Mouse (Mus musculus) adrenal gland, postnatal 25 days (tissue): Measurements from ENCODE around the gene Ddx24. TPM values are rescaled to one million over a fixed set of nuclear protein-coding genes. Genes with fewer than 3 reads are reported as not detected.
"Not testable (repeated sequence)": the region's sequence is repeated elsewhere in the genome, so short reads cannot be mapped to it uniquely, and the experiment has no call there.

Experiments used
- DNase-seq: peaks from one replicate; pipeline ENCODE4 v3.0.0; 2021; ENCODE audit warnings: mixed read lengths
- long read RNA-seq: library from polyadenylated mRNA; stranded (forward); transcript quantifications from one replicate; pipeline ENCODE4 v2.0.0, GENCODE M21; 2021
- total RNA-seq: library from RNA; stranded (reverse); gene quantifications from 2 replicates; pipeline ENCODE4 v1.2.3, GENCODE M21; 2021

Gene Ddx24
- 109 TPM in 2 replicates for total RNA-seq
- long read RNA-seq, full-length matches to known transcripts, result 97 of 110 reads
- long read RNA-seq, partial matches to known transcripts, result 5 of 110 reads
- long read RNA-seq, other reads (novel, unspliced or antisense), result 8 of 110 reads

GRCm38 (mm10) chr12:103425729-103426470, at the start of gene Ddx24:
TSS of gene Ddx24 (minus strand) at chr12:103425830.
- DNase-seq, result peak; percentile 94

- no peak for DNase-seq
Observed at GRCm38 (mm10) chr12:103474481-103474880, 48.9 kb upstream of the Ddx24 start.

GRCm38 (mm10) chr12:103457140-103457539, 31.5 kb upstream of the Ddx24 start, which contains the start of gene Ifi27l2b:
TSS of gene Ifi27l2b (minus strand) at chr12:103457223.
- DNase-seq, result no peak

GRCm38 (mm10) chr12:103456727-103457126, 31.1 kb upstream of the Ddx24 start:
- DNase-seq, result not testable (repeated sequence)

GRCm38 (mm10) chr12:103453361-103453760, 27.7 kb upstream of the Ddx24 start:
- DNase-seq, result no peak

GRCm38 (mm10) chr12:103445060-103445459, 19.4 kb upstream of the Ddx24 start:
- no peak for DNase-seq

- not testable (repeated sequence) for DNase-seq
Observed at GRCm38 (mm10) chr12:103444261-103444660, 18.6 kb upstream of the Ddx24 start.

GRCm38 (mm10) chr12:103443524-103443923, 17.9 kb upstream of the Ddx24 start, which contains the start of gene Ifi27l2a:
TSS of gene Ifi27l2a (minus strand) at chr12:103443680.
- DNase-seq, result no peak

GRCm38 (mm10) chr12:103437601-103438000, 12.0 kb upstream of the Ddx24 start:
- no peak for DNase-seq

- no peak for DNase-seq
Observed at GRCm38 (mm10) chr12:103434861-103435260, 9.2 kb upstream of the Ddx24 start.

GRCm38 (mm10) chr12:103433986-103434731, 8.5 kb upstream of the Ddx24 start, which contains the start of gene Ifi27:
TSS of gene Ifi27 (plus strand) at chr12:103434211.
- peak; percentile 65 for DNase-seq

GRCm38 (mm10) chr12:103433430-103433829, 7.8 kb upstream of the Ddx24 start:
- peak; percentile 41 for DNase-seq

GRCm38 (mm10) chr12:103426710-103427109, 1.1 kb upstream of the Ddx24 start:
- DNase-seq, result no peak

- DNase-seq, result no peak
Observed at GRCm38 (mm10) chr12:103425016-103425728, 458 bp downstream of the Ddx24 start.

GRCm38 (mm10) chr12:103408144-103408543, 17.5 kb downstream of the Ddx24 start:
- no peak for DNase-seq

GRCm38 (mm10) chr12:103407720-103408119, 17.9 kb downstream of the Ddx24 start, which contains the start of gene 9330161L09Rik:
TSS of gene 9330161L09Rik (minus strand) at chr12:103407820.
- DNase-seq, result no peak

- no peak for DNase-seq
Observed at GRCm38 (mm10) chr12:103404131-103404530, 21.5 kb downstream of the Ddx24 start.

- DNase-seq, result no peak
Observed at GRCm38 (mm10) chr12:103396751-103397150, 28.9 kb downstream of the Ddx24 start.

GRCm38 (mm10) chr12:103395486-103396275, 29.9 kb downstream of the Ddx24 start:
- no peak for DNase-seq

- DNase-seq, result no peak
Observed at GRCm38 (mm10) chr12:103393528-103393927, 32.1 kb downstream of the Ddx24 start.

GRCm38 (mm10) chr12:103391098-103391497, 34.5 kb downstream of the Ddx24 start:
- no peak for DNase-seq
